Mouse (Mus musculus) liver, adult 2 months (tissue): ENCODE measurements around the gene Lpp. TPM values are rescaled to one million over a fixed set of nuclear protein-coding genes. Genes with fewer than 3 reads are reported as not detected.

Experiments used
- DNase-seq: peaks from one replicate; pipeline ENCODE4 v3.0.0-alpha.2; 2011; ENCODE audit warnings: low read depth, low spot score; ENCODE audit errors: extremely low read depth
- H3K27ac ChIP-seq: fragments of 200-500 bp; replicated peaks from 2 replicates; pipeline ENCODE4 v1.5.1; 2012; ENCODE audit warnings: low read depth, mild to moderate bottlenecking, control low read depth, inconsistent platforms, low read length; ENCODE audit not compliant: insufficient read depth
- H3K27me3 ChIP-seq: fragments of 200-500 bp; 2 replicates; pipeline ENCODE4 v1.6.1; 2012; ENCODE audit warnings: mild to moderate bottlenecking, moderate library complexity, low read length, inconsistent platforms; ENCODE audit not compliant: control insufficient read depth, insufficient read depth
- H3K36me3 ChIP-seq: fragments of 200-500 bp; 2 replicates; pipeline ENCODE4 v1.6.1; 2012; ENCODE audit warnings: low read length, inconsistent platforms; ENCODE audit not compliant: control insufficient read depth, insufficient read depth
- H3K4me1 ChIP-seq: fragments of 200-500 bp; 2 replicates; pipeline ENCODE4 v1.6.1; 2011; ENCODE audit warnings: low read length; ENCODE audit not compliant: control insufficient read depth, insufficient read depth
- H3K4me3 ChIP-seq: fragments of 200-500 bp; 2 replicates; pipeline ENCODE4 v1.5.1; 2011; ENCODE audit warnings: low read depth, mild to moderate bottlenecking, control low read depth, low read length, moderate library complexity; ENCODE audit not compliant: insufficient read depth
- H3K79me2 ChIP-seq: fragments of 200-500 bp; 2 replicates; pipeline ENCODE4 v1.6.1; 2012; ENCODE audit warnings: inconsistent platforms, mild to moderate bottlenecking, low read length, moderate library complexity; ENCODE audit not compliant: control insufficient read depth, insufficient read depth
- H3K9ac ChIP-seq: fragments of 200-500 bp; 2 replicates; pipeline ENCODE4 v1.6.1; 2012; ENCODE audit warnings: low read depth, mild to moderate bottlenecking, control low read depth, inconsistent platforms, low read length
- CTCF ChIP-seq: fragments of 200-500 bp; IDR thresholded peaks from 2 replicates; pipeline ENCODE4 v1.5.1; 2011; ENCODE audit warnings: low read depth, low read length, control low read depth
- POLR2A ChIP-seq: fragments of 200-500 bp; IDR thresholded peaks from 2 replicates; pipeline ENCODE4 v1.6.1; 2011; ENCODE audit warnings: low read length, control low read depth; ENCODE audit not compliant: insufficient read depth; ENCODE audit errors: extremely low read depth
- WGBS: fragments of 180-500 bp; shearing (Covaris S2); methylation state at CpG from one replicate; pipeline ENCODE4 v1.1.7; 2018; 5-methylcytosine and 5-hydroxymethylcytosine counted together
- polyA plus RNA-seq: library from polyadenylated mRNA; depleted of rRNA; stranded (reverse); fragments of >200 nt; gene quantifications from 2 replicates; pipeline ENCODE4 v1.2.3, GENCODE M21; 2012
- total RNA-seq: library from RNA; depleted of rRNA; stranded (reverse); fragments of >200 nt; gene quantifications from 2 replicates; pipeline ENCODE4 v1.2.3, GENCODE M21; 2014

Lpp gene
- total and polyA plus RNA-seq, 2 experiments: 7.5 to 23.0 TPM

GRCm38 (mm10) chr16:24636894-24637293, 243.6 kb downstream of the Lpp start:
- no peak for DNase-seq
- no peaks in the 10 kb centered on the region for H3K27me3 ChIP-seq
- H3K4me1 ChIP-seq: peaks cover 17% of the 10 kb centered on the region
- 96% methylated on average over 2 of the region's 2 CpGs for WGBS
- TF ChIP-seq CTCF (no peak), POLR2A (no peak)
- no peak overlapping the region for H3K27ac ChIP-seq
- no peaks in the 10 kb centered on the region; the same call in 1 of the 2 replicates for H3K36me3 ChIP-seq
- no peak overlapping the region for H3K9ac ChIP-seq
- H3K79me2 ChIP-seq: peaks cover 3% of the 10 kb centered on the region
- no peak overlapping the region for H3K4me3 ChIP-seq

DNA sequence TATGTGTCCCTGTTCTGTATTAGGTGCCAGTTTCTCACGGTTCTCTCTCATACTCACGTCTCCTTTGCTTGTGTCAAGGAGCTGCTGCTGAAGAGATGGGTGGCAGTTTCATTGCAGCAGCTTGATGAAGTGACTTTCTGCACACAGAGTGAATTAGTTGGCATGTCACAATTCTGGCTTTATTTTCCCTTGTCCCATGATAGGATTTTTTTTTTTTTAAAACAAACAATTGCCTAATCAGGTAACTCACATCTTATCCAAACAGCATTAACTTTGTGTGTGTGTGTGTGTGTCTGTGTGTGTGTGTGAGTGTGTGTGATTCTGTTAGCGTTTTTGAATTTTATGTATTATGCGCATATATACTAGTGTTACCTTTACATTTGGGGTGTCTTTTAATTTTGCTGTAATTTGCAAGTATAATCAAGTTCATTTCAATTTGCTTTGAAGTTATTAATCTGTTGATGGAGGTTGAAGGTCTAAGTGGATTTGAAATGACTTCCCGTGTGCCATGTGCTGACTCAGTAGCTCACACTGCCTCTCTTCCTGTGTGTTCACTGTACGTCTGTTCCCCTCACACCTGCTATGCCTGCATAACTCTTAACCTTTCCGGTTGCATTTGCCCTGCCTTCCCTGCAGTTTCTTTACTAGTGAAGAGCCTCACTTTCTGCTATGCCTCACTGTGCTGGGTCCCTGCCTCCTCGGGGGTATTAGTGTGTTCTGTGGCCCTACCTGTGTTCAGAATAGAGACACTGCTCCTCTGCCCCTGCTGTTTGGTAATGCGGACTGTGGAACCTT, 247.9 kb downstream of the Lpp start:
- peak; percentile 93 for DNase-seq
- WGBS: 41% methylated on average over 9 of the region's 9 CpGs

DNA sequence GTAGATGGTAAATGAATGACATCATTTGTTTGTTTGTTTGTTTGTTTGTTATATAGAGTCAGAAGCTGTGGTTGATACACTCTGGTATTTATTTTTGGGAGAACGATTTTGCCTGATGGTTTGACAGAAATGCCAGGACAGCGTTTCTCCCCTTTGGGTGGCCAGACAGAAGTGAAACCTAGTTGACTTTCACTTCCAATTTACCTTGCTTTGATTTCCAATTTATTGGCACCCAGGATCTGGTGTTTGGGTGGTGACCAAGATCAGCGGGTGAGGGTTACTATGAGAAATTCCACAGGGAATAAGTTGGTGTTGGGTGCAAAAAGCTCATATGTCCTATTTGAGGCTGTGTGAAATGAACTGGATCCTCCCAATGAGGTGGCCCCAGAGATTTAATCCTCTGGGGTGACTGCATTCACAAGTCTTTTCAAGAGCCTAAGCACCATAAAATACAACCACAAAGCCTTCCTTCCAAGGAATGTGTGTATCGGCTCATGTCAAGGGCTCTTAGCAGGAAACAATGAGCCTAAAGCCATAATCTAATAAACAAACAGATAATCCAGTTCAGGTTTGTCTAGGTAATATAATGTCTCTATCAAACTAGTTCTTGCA, 249.8 kb downstream of the Lpp start:
- TF ChIP-seq POLR2A (no peak), CTCF (no peak)
- no peak overlapping the region for H3K9ac ChIP-seq
- H3K79me2 ChIP-seq: no peaks in the 10 kb centered on the region
- H3K4me3 ChIP-seq: no peak overlapping the region
- H3K27me3 ChIP-seq: no peaks in the 10 kb centered on the region
- H3K36me3 ChIP-seq: no peaks in the 10 kb centered on the region
- WGBS: 32% methylated on average over 4 of the region's 4 CpGs
- H3K4me1 ChIP-seq: peaks cover 25% of the 10 kb centered on the region
- no peak overlapping the region for H3K27ac ChIP-seq
- DNase-seq: peak; percentile 52

More for the DNA sequence above, 247.9 kb downstream of the Lpp start:
- H3K4me1 ChIP-seq: peaks cover 24% of the 10 kb centered on the region
- TF ChIP-seq POLR2A (no peak), CTCF (no peak)
- H3K27ac ChIP-seq: peak overlapping the region; percentile 79
- no peaks in the 10 kb centered on the region for H3K79me2 ChIP-seq
- H3K9ac ChIP-seq: peak overlapping the region; percentile 49
- H3K27me3 ChIP-seq: no peaks in the 10 kb centered on the region
- H3K36me3 ChIP-seq: no peaks in the 10 kb centered on the region
- H3K4me3 ChIP-seq: no peak overlapping the region

GRCm38 (mm10) chr16:24644154-24644553, 250.8 kb downstream of the Lpp start:
- H3K27me3 ChIP-seq: no peaks in the 10 kb centered on the region
- H3K4me1 ChIP-seq: peaks cover 25% of the 10 kb centered on the region
- H3K79me2 ChIP-seq: no peaks in the 10 kb centered on the region
- H3K9ac ChIP-seq: no peak overlapping the region
- H3K36me3 ChIP-seq: no peaks in the 10 kb centered on the region
- no peak overlapping the region for H3K4me3 ChIP-seq
- TF ChIP-seq POLR2A (no peak), CTCF (no peak)
- no peak overlapping the region for H3K27ac ChIP-seq
- WGBS: 93% methylated on average over 8 of the region's 8 CpGs
- no peak for DNase-seq

- peaks cover 25% of the 10 kb centered on the region for H3K4me1 ChIP-seq
- no peak for TF ChIP-seq CTCF
- no peak for TF ChIP-seq POLR2A
- H3K4me3 ChIP-seq: no peak overlapping the region
- no peaks in the 10 kb centered on the region for H3K79me2 ChIP-seq
- no peak for DNase-seq
- no peak overlapping the region for H3K9ac ChIP-seq
- no peaks in the 10 kb centered on the region for H3K27me3 ChIP-seq
- H3K27ac ChIP-seq: no peak overlapping the region
- no peaks in the 10 kb centered on the region for H3K36me3 ChIP-seq
- 92% methylated on average over 4 of the region's 4 CpGs for WGBS
Measured at GRCm38 (mm10) chr16:24644760-24645406, 251.6 kb downstream of the Lpp start.

DNA sequence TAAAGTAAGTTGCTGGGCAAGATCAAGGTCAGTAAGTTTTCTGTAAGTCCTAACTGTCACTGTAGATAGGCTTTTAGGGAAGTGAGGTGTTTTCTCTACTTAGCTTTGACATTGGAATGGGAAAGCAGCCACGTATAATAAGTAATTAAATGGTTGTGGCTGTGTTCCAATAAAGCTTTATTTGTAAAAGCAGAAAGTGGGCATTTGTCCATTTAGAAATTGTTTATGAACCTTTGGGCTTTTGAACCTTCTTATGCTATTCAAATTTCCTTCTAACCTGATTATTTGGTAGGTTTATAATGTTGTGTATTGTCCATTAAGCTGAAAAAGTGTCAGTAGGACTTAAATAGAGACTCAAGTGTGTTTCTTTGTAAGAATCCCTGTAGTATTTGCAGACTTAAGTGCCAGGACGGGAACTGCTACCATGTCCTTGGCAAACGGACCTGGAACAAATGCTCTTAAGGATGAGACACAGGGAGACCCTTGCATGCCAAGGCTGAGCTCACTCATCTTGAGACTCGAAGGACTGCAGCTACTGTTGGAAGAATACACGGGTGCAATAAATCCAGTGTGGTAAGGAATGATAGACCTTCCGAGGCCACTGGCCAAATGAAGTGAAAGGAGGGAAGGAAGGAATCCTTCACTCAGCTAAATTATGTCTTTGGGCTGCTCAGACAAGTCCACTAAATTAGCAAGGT, 252.7 kb downstream of the Lpp start:
- peak; percentile 64 for DNase-seq
- H3K9ac ChIP-seq: no peak overlapping the region
- peaks cover 19% of the 10 kb centered on the region for H3K4me1 ChIP-seq
- TF ChIP-seq CTCF (no peak), POLR2A (no peak)
- H3K27ac ChIP-seq: no peak overlapping the region
- no peaks in the 10 kb centered on the region for H3K27me3 ChIP-seq
- 64% methylated on average over 6 of the region's 6 CpGs for WGBS
- H3K36me3 ChIP-seq: no peaks in the 10 kb centered on the region
- no peak overlapping the region for H3K4me3 ChIP-seq
- H3K79me2 ChIP-seq: no peaks in the 10 kb centered on the region
